Mouse (Mus musculus) lung, embryonic 15.5 days (tissue): Measurements from ENCODE around the gene 1110017D15Rik. TPM values are rescaled to one million over a fixed set of nuclear protein-coding genes. Genes with fewer than 3 reads are reported as not detected.
"Not testable (repeated sequence)": the region's sequence is repeated elsewhere in the genome, so short reads cannot be mapped to it uniquely, and the experiment has no call there.

Experiments
- ATAC-seq: fragments of 200-750 bp; cut with Nextera tagmentation; 2 replicates; pipeline ENCODE4 v1.8.0; 2017; ENCODE audit warnings: moderate number of reproducible peaks, borderline replicate concordance; ENCODE audit not compliant: low FRiP score, low TSS enrichment; ENCODE audit errors: extremely low read depth
- H3K27ac ChIP-seq: fragments of 300-500 bp; sonication (generic); 2 replicates; pipeline ENCODE4 v1.5.1; 2015; ENCODE audit warnings: moderate library complexity, mild to moderate bottlenecking, inconsistent platforms
- H3K27me3 ChIP-seq: fragments of 300-500 bp; sonication (generic); 2 replicates; pipeline ENCODE4 v1.6.1; 2015; ENCODE audit warnings: inconsistent platforms
- H3K36me3 ChIP-seq: fragments of 300-500 bp; sonication (generic); 2 replicates; pipeline ENCODE4 v1.6.1; 2015; ENCODE audit warnings: inconsistent platforms
- H3K4me1 ChIP-seq: fragments of 300-500 bp; sonication (generic); 2 replicates; pipeline ENCODE4 v1.6.1; 2015; ENCODE audit warnings: inconsistent platforms
- H3K4me2 ChIP-seq: fragments of 300-500 bp; sonication (generic); 2 replicates; pipeline ENCODE4 v1.6.1; 2015; ENCODE audit warnings: inconsistent platforms, mild to moderate bottlenecking, moderate library complexity
- H3K4me3 ChIP-seq: fragments of 300-500 bp; sonication (generic); 2 replicates; pipeline ENCODE4 v1.5.1; 2015; ENCODE audit warnings: mild to moderate bottlenecking, inconsistent platforms
- H3K9ac ChIP-seq: fragments of 300-500 bp; sonication (generic); 2 replicates; pipeline ENCODE4 v1.6.1; 2015; ENCODE audit warnings: inconsistent platforms
- H3K9me3 ChIP-seq: fragments of 300-500 bp; sonication (generic); 2 replicates; pipeline ENCODE4 v1.6.1; 2016; ENCODE audit warnings: inconsistent platforms
- WGBS: fragments of 180-500 bp; shearing (Covaris S2); methylation state at CpG from one replicate; pipeline ENCODE4 v1.1.7; 2015; 5-methylcytosine and 5-hydroxymethylcytosine counted together
- polyA plus RNA-seq: library from polyadenylated mRNA; unstranded; fragments of >200 nt; fragmentation: Nextera tagmentation; extraction: Ambion mirVana; gene quantifications from 2 replicates; pipeline ENCODE4 v1.2.1, GENCODE M21; 2015

The 1110017D15Rik gene
- polyA plus RNA-seq, 1 experiment from 2014 or later = 6.4 TPM

GRCm38 (mm10) chr4:41477648-41478160, 39.4 kb downstream of the 1110017D15Rik start:
- ATAC-seq = no peak
- Histone ChIP-seq H3K27me3 (no peaks in the 10 kb centered on the region), H3K4me3 (no peak overlapping the region), H3K9ac (no peak overlapping the region), H3K27ac (no peak overlapping the region), H3K4me2 (no peak overlapping the region), H3K36me3 (no peaks in the 10 kb centered on the region), H3K9me3 (no peaks in the 10 kb centered on the region), H3K4me1 (peaks cover 24% of the 10 kb centered on the region)
- WGBS = 84% methylated on average over 9 of the region's 9 CpGs

- no peak overlapping the region for H3K4me3 ChIP-seq
- no peaks in the 10 kb centered on the region for H3K27me3 ChIP-seq
- H3K4me2 ChIP-seq = no peak overlapping the region
- no peaks in the 10 kb centered on the region for H3K9me3 ChIP-seq
- no peak for ATAC-seq
- no peaks in the 10 kb centered on the region for H3K4me1 ChIP-seq
- no peak overlapping the region for H3K9ac ChIP-seq
- whole genome bisulfite sequencing = 80% methylated on average over 1 of the region's 1 CpGs
- no peak overlapping the region for H3K27ac ChIP-seq
- H3K36me3 ChIP-seq = no peaks in the 10 kb centered on the region
Measured at GRCm38 (mm10) chr4:41471384-41471689, 45.8 kb downstream of the 1110017D15Rik start.

- H3K27me3 ChIP-seq = no peaks in the 10 kb centered on the region
- 0 out of 2 replicates have a peak, but pooled peaks cover 2% of the 10 kb centered on the region for H3K4me1 ChIP-seq
- no peak overlapping the region for H3K4me2 ChIP-seq
- no peak for ATAC-seq
- 57% methylated on average over 5 of the region's 5 CpGs for WGBS
- H3K9ac ChIP-seq = no peak overlapping the region
- no peak overlapping the region for H3K4me3 ChIP-seq
- H3K36me3 ChIP-seq = no peaks in the 10 kb centered on the region
- no peak overlapping the region for H3K27ac ChIP-seq
- no peaks in the 10 kb centered on the region for H3K9me3 ChIP-seq
Measured at GRCm38 (mm10) chr4:41470684-41471383, 46.3 kb downstream of the 1110017D15Rik start.

GRCm38 (mm10) chr4:41470051-41470683, 47.0 kb downstream of the 1110017D15Rik start:
- WGBS = 64% methylated on average over 7 of the region's 7 CpGs
- ATAC-seq = no peak
- H3K4me2 ChIP-seq = no peak overlapping the region
- 0 out of 2 replicates have a peak, but pooled peaks cover 7% of the 10 kb centered on the region for H3K4me1 ChIP-seq
- no peaks in the 10 kb centered on the region for H3K9me3 ChIP-seq
- H3K27me3 ChIP-seq = no peaks in the 10 kb centered on the region
- no peak overlapping the region for H3K27ac ChIP-seq
- no peak overlapping the region for H3K4me3 ChIP-seq
- no peaks in the 10 kb centered on the region for H3K36me3 ChIP-seq
- no peak overlapping the region for H3K9ac ChIP-seq

GRCm38 (mm10) chr4:41469199-41469598, 47.9 kb downstream of the 1110017D15Rik start:
- Histone ChIP-seq H3K9ac (no peak overlapping the region), H3K4me1 (0 out of 2 replicates have a peak, but pooled peaks cover 7% of the 10 kb centered on the region), H3K36me3 (no peaks in the 10 kb centered on the region), H3K27ac (no peak overlapping the region), H3K27me3 (no peaks in the 10 kb centered on the region), H3K9me3 (no peaks in the 10 kb centered on the region), H3K4me2 (no peak overlapping the region), H3K4me3 (no peak overlapping the region)
- 83% methylated on average over 10 of the region's 10 CpGs for WGBS
- no peak for ATAC-seq

GRCm38 (mm10) chr4:41468396-41469080, 48.6 kb downstream of the 1110017D15Rik start:
- no peaks in the 10 kb centered on the region for H3K27me3 ChIP-seq
- no peak overlapping the region for H3K27ac ChIP-seq
- H3K4me2 ChIP-seq = no peak overlapping the region
- 52% methylated on average over 17 of the region's 17 CpGs for WGBS
- H3K4me3 ChIP-seq = no peak overlapping the region
- no peak overlapping the region for H3K9ac ChIP-seq
- peaks cover 12% of the 10 kb centered on the region for H3K4me1 ChIP-seq
- H3K9me3 ChIP-seq = no peaks in the 10 kb centered on the region
- no peak for ATAC-seq
- H3K36me3 ChIP-seq = no peaks in the 10 kb centered on the region

- peak overlapping the region; percentile 75 for H3K9ac ChIP-seq
- no peaks in the 10 kb centered on the region for H3K9me3 ChIP-seq
- H3K4me2 ChIP-seq = peak overlapping the region; percentile 60
- peak overlapping the region; percentile 46; the same call in 1 of the 2 replicates for H3K27ac ChIP-seq
- peaks cover 16% of the 10 kb centered on the region for H3K4me1 ChIP-seq
- H3K4me3 ChIP-seq = peak overlapping the region; percentile 73
- H3K27me3 ChIP-seq = no peaks in the 10 kb centered on the region
- H3K36me3 ChIP-seq = no peaks in the 10 kb centered on the region
- 3% methylated on average over 17 of the region's 17 CpGs for WGBS
- ATAC-seq = no peak
Measured at GRCm38 (mm10) chr4:41465287-41465665, 51.9 kb downstream of the 1110017D15Rik start.

GRCm38 (mm10) chr4:41464345-41465286, 52.5 kb downstream of the 1110017D15Rik start, which contains the start of the genes Kif24 and Nudt2:
Gene Kif24, minus strand, starts transcription at chr4:41464887.
Gene Nudt2, plus strand, starts transcription at chr4:41465151.
- Histone ChIP-seq H3K4me1 (peaks cover 16% of the 10 kb centered on the region), H3K9ac (peak within 1 kb of the TSS; percentile 75), H3K27me3 (no peaks in the 10 kb centered on the region), H3K4me2 (peak within 1 kb of the TSS; percentile 69), H3K36me3 (no peaks in the 10 kb centered on the region), H3K27ac (peak within 1 kb of the TSS; percentile 82), H3K9me3 (no peaks in the 10 kb centered on the region), H3K4me3 (peak within 1 kb of the TSS; percentile 73)
- ATAC-seq = peak; percentile 99
- WGBS = under 1% methylated on average over 70 of the region's 70 CpGs

- Histone ChIP-seq H3K4me2 (peak overlapping the region; percentile 69), H3K4me3 (peak overlapping the region; percentile 73), H3K4me1 (peaks cover 16% of the 10 kb centered on the region)
- H3K27me3 ChIP-seq, ATAC-seq, H3K9me3 ChIP-seq, H3K9ac ChIP-seq, H3K36me3 ChIP-seq, H3K27ac ChIP-seq: not testable (repeated sequence)
- 55% methylated on average over 3 of the region's 3 CpGs for WGBS
Measured at GRCm38 (mm10) chr4:41463051-41463738, 53.9 kb downstream of the 1110017D15Rik start.

- Histone ChIP-seq H3K4me1 (peaks cover 13% of the 10 kb centered on the region), H3K9me3 (no peaks in the 10 kb centered on the region), H3K4me2 (no peak overlapping the region), H3K36me3 (no peaks in the 10 kb centered on the region), H3K27me3 (no peaks in the 10 kb centered on the region), H3K9ac (no peak overlapping the region), H3K27ac (no peak overlapping the region), H3K4me3 (no peak overlapping the region)
- no peak for ATAC-seq
- WGBS = 97% methylated on average over 1 of the region's 1 CpGs
Measured at GRCm38 (mm10) chr4:41460690-41461089, 56.4 kb downstream of the 1110017D15Rik start.
